Mouse (Mus musculus) heart, embryonic 16.5 days (tissue): ENCODE results near the gene 4931428L18Rik. TPM values are rescaled to one million over a fixed set of nuclear protein-coding genes. Genes with fewer than 3 reads are reported as not detected.

Experiments used
- ATAC-seq: fragments of 200-750 bp; cut with Nextera tagmentation; replicated peaks from 2 replicates; pipeline ENCODE4 v1.8.0; 2017; ENCODE audit warnings: moderate number of reproducible peaks; ENCODE audit not compliant: insufficient read depth, low FRiP score; ENCODE audit errors: extremely low read depth
- H3K27ac ChIP-seq: fragments of 300-500 bp; sonication (generic); 2 replicates; pipeline ENCODE4 v1.5.1; 2014; ENCODE audit warnings: mild to moderate bottlenecking, low read length, control low read depth, moderate library complexity
- H3K27me3 ChIP-seq: fragments of 300-500 bp; sonication (generic); 2 replicates; pipeline ENCODE4 v1.6.1; 2014; ENCODE audit warnings: low read length, mixed read lengths; ENCODE audit not compliant: control insufficient read depth, insufficient read depth
- H3K36me3 ChIP-seq: fragments of 300-500 bp; sonication (generic); 2 replicates; pipeline ENCODE4 v1.6.1; 2014; ENCODE audit not compliant: control insufficient read depth, insufficient read depth
- H3K4me1 ChIP-seq: fragments of 300-500 bp; sonication (generic); 2 replicates; pipeline ENCODE4 v1.6.1; 2014; ENCODE audit warnings: low read length, mixed read lengths; ENCODE audit not compliant: control insufficient read depth, insufficient read depth
- H3K4me2 ChIP-seq: fragments of 300-500 bp; sonication (generic); 2 replicates; pipeline ENCODE4 v1.6.1; 2014; ENCODE audit warnings: low read depth, mild to moderate bottlenecking, control low read depth, low read length
- H3K4me3 ChIP-seq: fragments of 300-500 bp; sonication (generic); 2 replicates; pipeline ENCODE4 v1.5.1; 2014; ENCODE audit warnings: mild to moderate bottlenecking, control low read depth, low read length
- H3K9ac ChIP-seq: fragments of 300-500 bp; sonication (generic); 2 replicates; pipeline ENCODE4 v1.6.1; 2014; ENCODE audit warnings: low read length, control low read depth
- H3K9me3 ChIP-seq: fragments of 300-500 bp; sonication (generic); replicated peaks from 2 replicates; pipeline ENCODE4 v1.6.1; 2016; ENCODE audit warnings: low read length; ENCODE audit not compliant: control insufficient read depth
- WGBS: fragments of 180-500 bp; shearing (Covaris S2); extraction: QIAGEN DNeasy Blood & Tissue Kit; methylation state at CpG from one replicate; pipeline ENCODE4 v1.1.7; 2014; 5-methylcytosine and 5-hydroxymethylcytosine counted together
- polyA plus RNA-seq: library from polyadenylated mRNA; unstranded; fragments of >200 nt; fragmentation: Nextera tagmentation; extraction: Ambion mirVana; gene quantifications from 2 replicates; pipeline ENCODE4 v1.2.1, GENCODE M21; 2015

The 4931428L18Rik gene
- polyA plus RNA-seq, 1 experiment from 2014 or later, result not detected

DNA sequence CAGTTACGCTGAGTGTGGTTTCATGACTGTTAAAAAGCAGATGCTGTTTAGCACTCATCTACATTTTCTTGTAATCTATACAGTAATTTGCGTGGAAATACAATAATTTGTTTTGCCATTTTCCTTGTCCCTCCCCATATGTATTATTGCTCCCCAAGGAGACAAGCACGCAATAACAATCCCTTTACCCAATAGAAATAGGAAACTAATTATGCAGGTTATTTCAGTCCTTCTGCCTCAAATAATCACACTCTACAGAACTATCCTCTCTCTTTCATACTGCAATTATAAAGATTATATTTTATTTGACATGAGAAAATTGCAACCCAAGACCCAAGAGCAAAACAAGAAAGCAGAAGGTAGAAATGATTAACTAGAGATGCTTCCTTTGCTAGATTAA, 25.5 kb downstream of the 4931428L18Rik start:
- ATAC-seq, result no peak
- WGBS, result 93% methylated on average over 3 of the region's 3 CpGs
- no peak overlapping the region for H3K4me3 ChIP-seq

GRCm38 (mm10) chr1:31195633-31196032, 26.9 kb downstream of the 4931428L18Rik start:
- no peak for ATAC-seq
- 60% methylated on average over 1 of the region's 1 CpGs for WGBS

More for the DNA sequence above, 25.5 kb downstream of the 4931428L18Rik start:
- H3K4me2 ChIP-seq, result no peak overlapping the region
- H3K4me1 ChIP-seq, result no peaks in the 10 kb centered on the region
- no peaks in the 10 kb centered on the region for H3K36me3 ChIP-seq
- H3K9ac ChIP-seq, result no peak overlapping the region
- no peaks in the 10 kb centered on the region for H3K9me3 ChIP-seq
- no peak overlapping the region for H3K27ac ChIP-seq
- H3K27me3 ChIP-seq, result no peaks in the 10 kb centered on the region

DNA sequence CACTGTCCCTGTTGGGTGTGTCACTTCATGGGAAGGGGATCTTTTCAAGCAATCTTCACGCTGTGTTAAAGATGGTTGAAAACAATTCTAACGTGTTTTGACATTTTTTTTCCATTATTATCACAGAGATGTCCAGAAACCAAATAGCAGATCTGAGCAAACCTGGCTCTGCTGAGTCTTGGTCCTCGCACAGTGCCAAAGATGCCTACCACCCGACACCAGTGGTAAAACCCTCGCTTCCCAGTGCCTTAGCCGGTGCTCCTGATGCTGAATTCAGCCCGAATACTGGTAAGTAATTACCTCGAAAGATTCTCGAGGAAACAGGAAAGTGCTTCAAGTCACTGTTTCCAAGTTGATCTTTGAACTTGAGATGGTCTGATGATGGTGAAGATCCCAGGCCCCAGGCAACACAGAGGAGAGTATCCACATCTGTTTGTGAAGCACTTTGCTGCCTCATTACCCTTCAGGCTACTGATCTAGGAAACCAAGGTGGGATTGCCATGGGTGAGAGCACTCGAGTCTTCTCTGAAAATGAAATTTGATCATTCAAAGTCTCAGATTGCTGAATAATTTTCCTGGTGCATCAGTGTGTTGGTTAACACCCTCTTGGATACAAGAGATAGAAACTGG, 32.1 kb downstream of the 4931428L18Rik start:
- Histone ChIP-seq H3K4me2 (no peak overlapping the region), H3K9ac (no peak overlapping the region), H3K4me3 (no peak overlapping the region), H3K27ac (no peak overlapping the region), H3K9me3 (no peaks in the 10 kb centered on the region), H3K4me1 (no peaks in the 10 kb centered on the region), H3K27me3 (no peaks in the 10 kb centered on the region), H3K36me3 (no peaks in the 10 kb centered on the region)
- ATAC-seq, result no peak
- 71% methylated on average over 10 of the region's 10 CpGs for WGBS

More at GRCm38 (mm10) chr1:31195633-31196032, 26.9 kb downstream of the 4931428L18Rik start:
- no peak overlapping the region for H3K4me3 ChIP-seq
- no peaks in the 10 kb centered on the region for H3K9me3 ChIP-seq
- no peak overlapping the region for H3K27ac ChIP-seq
- no peak overlapping the region for H3K9ac ChIP-seq
- no peaks in the 10 kb centered on the region for H3K4me1 ChIP-seq
- H3K4me2 ChIP-seq, result no peak overlapping the region
- H3K27me3 ChIP-seq, result no peaks in the 10 kb centered on the region
- no peaks in the 10 kb centered on the region for H3K36me3 ChIP-seq

GRCm38 (mm10) chr1:31178264-31178663, 44.2 kb downstream of the 4931428L18Rik start:
- no peaks in the 10 kb centered on the region for H3K4me1 ChIP-seq
- no peak overlapping the region for H3K4me2 ChIP-seq
- H3K4me3 ChIP-seq, result no peak overlapping the region
- H3K27ac ChIP-seq, result no peak overlapping the region
- H3K27me3 ChIP-seq, result no peaks in the 10 kb centered on the region
- no peak overlapping the region for H3K9ac ChIP-seq
- H3K9me3 ChIP-seq, result no peaks in the 10 kb centered on the region
- WGBS, result 51% methylated on average over 1 of the region's 1 CpGs
- H3K36me3 ChIP-seq, result no peaks in the 10 kb centered on the region
- ATAC-seq, result no peak

DNA sequence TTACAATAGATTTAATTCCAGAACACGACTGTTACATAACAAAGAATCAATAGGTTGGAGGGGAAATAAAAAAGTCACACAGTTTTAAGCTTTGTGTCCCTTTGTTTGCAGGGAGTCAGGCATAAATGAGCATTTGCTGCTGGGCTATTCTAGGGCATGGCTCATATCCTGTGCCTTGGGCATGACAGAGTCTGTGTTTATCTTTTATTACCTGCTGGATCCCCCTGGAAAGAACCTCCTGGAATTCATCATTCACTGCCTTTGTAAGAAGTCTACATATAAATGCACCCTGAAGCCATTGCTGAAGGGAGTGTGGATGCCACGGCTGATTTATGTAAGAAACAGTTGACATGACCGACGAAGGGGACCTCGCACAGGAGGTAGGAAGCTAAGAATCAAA, 46.4 kb downstream of the 4931428L18Rik start, which contains the start of gene Lgsn:
Lgsn (plus strand) TSS at position 301 of the 400 bp plus-strand sequence.
- H3K4me2 ChIP-seq, result no peak within 1 kb of the TSS
- no peaks in the 10 kb centered on the region for H3K9me3 ChIP-seq
- no peak within 1 kb of the TSS for H3K4me3 ChIP-seq
- H3K27ac ChIP-seq, result no peak within 1 kb of the TSS
- H3K36me3 ChIP-seq, result no peaks in the 10 kb centered on the region
- no peaks in the 10 kb centered on the region for H3K27me3 ChIP-seq
- WGBS, result 70% methylated on average over 5 of the region's 5 CpGs
- no peak within 1 kb of the TSS for H3K9ac ChIP-seq
- no peak for ATAC-seq
- no peaks in the 10 kb centered on the region for H3K4me1 ChIP-seq

DNA sequence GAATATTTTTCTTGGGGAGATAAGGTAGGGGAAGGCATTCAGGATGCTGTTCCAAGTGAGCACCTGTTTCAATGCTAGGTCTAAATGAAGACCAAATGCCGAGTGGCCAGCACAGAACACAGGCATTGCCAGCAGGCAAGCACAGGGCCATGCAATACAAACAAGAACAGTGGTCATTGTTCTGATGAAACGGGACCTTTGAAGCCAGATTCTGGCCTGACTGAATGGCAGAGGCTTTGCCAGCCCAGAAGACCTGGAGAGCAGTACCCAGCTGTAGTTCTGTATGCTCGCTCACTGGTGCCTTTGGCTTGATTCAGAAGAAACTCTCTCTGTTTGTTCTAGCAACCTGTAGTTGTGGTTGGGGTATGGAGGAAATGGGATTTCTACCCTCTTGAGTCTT, 47.1 kb downstream of the 4931428L18Rik start:
- WGBS, result 62% methylated on average over 3 of the region's 3 CpGs
- Histone ChIP-seq H3K4me3 (no peak overlapping the region), H3K9me3 (no peaks in the 10 kb centered on the region), H3K4me1 (no peaks in the 10 kb centered on the region), H3K27ac (no peak overlapping the region), H3K4me2 (no peak overlapping the region), H3K27me3 (no peaks in the 10 kb centered on the region), H3K36me3 (no peaks in the 10 kb centered on the region), H3K9ac (no peak overlapping the region)
- no peak for ATAC-seq

- 82% methylated on average over 7 of the region's 7 CpGs for WGBS
- Histone ChIP-seq H3K27me3 (no peaks in the 10 kb centered on the region), H3K4me3 (no peak overlapping the region), H3K36me3 (no peaks in the 10 kb centered on the region), H3K4me2 (no peak overlapping the region), H3K9ac (no peak overlapping the region), H3K9me3 (peaks cover 1% of the 10 kb centered on the region), H3K4me1 (no peaks in the 10 kb centered on the region), H3K27ac (no peak overlapping the region)
- no peak for ATAC-seq
These were observed 57.0 kb downstream of the 4931428L18Rik start for GRCm38 (mm10) chr1:31165326-31166121.

DNA sequence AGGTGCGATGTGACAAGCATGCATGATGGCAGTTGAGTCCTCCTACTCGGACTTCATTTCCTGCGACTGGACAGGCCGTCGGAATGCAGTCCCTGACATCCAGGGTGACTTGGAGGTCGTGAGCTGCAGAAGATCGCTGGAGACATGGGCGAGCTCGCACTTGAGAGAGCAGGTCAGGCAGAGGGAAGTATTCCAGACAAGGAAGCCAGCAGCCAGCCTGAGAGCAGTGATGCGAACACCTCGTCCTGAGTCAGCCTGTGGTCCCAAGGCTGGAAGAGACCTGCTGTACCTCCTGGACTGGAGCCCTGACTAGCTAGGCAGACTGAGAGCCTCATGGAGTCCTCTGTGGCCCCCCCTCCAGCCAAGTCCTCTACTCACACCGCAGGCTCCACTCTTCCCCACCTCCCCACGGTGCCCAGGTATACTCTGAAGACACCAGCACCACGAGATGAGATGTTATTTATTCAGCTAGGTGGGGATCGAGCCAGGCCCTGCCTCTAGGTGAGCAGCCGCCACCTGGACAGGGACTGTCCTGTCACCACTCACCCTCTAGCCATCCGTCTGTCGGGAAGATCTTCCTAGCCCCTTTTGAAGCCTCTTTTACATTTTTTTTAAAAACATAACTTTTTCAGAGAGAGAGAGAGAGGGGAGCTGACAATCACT, 57.8 kb downstream of the 4931428L18Rik start:
- no peak; the same call in 1 of the 2 replicates for ATAC-seq
- Histone ChIP-seq H3K4me3 (no peak overlapping the region), H3K4me1 (no peaks in the 10 kb centered on the region), H3K9me3 (peaks cover 6% of the 10 kb centered on the region), H3K27me3 (no peaks in the 10 kb centered on the region), H3K4me2 (no peak overlapping the region; the same call in 1 of the 2 replicates), H3K27ac (no peak overlapping the region), H3K36me3 (no peaks in the 10 kb centered on the region), H3K9ac (no peak overlapping the region)
- WGBS, result 46% methylated on average over 18 of the region's 18 CpGs

DNA sequence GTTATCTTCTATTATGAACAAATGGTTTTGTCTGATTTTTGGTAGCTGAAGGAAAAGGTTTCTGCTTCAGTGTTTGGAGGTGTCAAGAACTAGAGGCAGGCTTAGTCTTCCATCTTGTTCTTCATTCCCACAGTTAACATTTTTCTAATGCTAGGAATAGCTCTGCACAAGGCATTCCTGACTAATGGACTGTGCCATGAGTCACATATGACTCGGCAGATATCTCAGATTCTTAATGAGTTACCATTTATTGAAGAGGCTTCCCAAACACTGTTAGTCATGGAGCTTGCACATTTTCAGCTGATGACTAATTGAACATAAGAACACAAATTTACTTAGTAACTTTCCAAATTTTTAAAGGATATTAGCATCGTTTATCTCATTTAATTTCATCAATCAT, 65.6 kb downstream of the 4931428L18Rik start:
- Histone ChIP-seq H3K9me3 (peaks cover 6% of the 10 kb centered on the region), H3K4me1 (no peaks in the 10 kb centered on the region), H3K4me3 (no peak overlapping the region), H3K27me3 (no peaks in the 10 kb centered on the region), H3K9ac (no peak overlapping the region), H3K4me2 (no peak overlapping the region), H3K27ac (no peak overlapping the region), H3K36me3 (no peaks in the 10 kb centered on the region)
- 70% methylated on average over 2 of the region's 2 CpGs for WGBS
- no peak for ATAC-seq
